Mouse (Mus musculus) left cerebral cortex, postnatal 10 days (tissue): ENCODE results near the gene Brf1. TPM values are rescaled to one million over a fixed set of nuclear protein-coding genes. Genes with fewer than 3 reads are reported as not detected.
A peak's percentile ranks its signal among the peaks of the same experiment; 100 is the strongest.

Source experiments
- DNase-seq, 2 experiments: peaks; one replicate each; pipeline ENCODE4 v3.0.0; 2021 to 2022; ENCODE audit warnings: low spot score in 2 of 2, mixed read lengths in 1 of 2; ENCODE audit errors: extremely low spot score in 1 of 2
- intact Hi-C: fragments of 180-260 bp; cut with DNase I; formaldehyde crosslinking; loops from one replicate; pipeline ENCODE4 v1.15.1; 2025
- total RNA-seq, 2 experiments: library from RNA; stranded (reverse); gene quantifications; 2 replicates each; pipeline ENCODE4 v1.2.3; 2021

Gene Brf1
- total RNA-seq, 2 experiments from 2014 or later, result 53.8 to 54.2 TPM

DNA sequence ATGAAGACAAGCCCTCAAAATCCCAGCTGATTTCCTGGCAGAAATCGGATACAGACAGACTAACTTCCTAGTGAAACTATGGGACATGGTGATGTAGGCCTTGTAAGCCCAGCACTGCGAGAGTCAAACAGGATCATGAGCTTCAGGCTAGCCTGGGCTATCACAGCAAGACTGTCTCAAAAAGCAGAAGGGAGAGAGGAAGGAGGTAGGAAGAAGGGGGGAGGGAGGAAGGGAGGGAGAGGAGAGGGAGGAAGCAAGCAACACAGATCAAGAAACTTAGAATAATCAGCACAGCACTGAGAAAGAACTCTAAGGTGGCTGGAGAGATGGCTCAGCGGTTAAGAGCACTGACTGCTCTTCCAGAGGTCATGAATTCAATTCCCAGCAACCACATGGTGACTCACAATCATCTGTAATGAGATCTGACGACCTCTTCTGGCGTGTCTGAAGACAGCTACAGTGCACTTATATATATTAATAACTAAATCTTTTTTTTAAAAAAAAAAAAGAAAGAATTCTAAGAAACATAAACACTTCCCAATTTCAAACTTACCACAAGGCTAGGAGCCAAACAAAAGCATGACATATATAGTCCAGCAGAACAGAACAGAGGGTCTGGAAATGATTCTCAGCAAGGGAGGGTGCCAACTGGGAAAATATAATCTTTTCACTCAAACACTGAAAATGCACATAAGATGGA is 9.6 kb downstream of the Brf1 start:
- intact Hi-C loops, result no loop called here

DNA sequence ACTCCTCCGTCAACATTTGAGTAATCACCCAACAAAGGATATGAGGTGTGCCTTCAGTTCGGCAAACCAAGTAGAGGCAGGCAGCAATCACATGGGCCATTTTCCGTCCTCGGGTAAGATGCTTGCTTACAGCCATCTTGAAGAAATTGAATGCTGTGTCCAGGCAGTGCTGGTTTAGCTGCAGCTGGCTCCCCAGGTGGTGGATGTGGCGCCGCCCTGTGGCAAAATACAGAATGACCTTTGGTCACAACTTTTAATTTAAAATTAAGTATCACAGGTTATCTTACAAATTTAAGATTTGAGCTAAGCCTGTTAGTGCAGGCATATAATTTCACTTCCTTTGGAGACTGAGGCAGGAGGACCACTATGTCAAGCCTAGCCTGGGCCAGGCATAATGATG is 12.6 kb downstream of the Brf1 start:
- intact Hi-C loops, result no loop called here
- DNase-seq, result peak in 1 of 2 experiments; percentile 45

More for the DNA sequence above, 9.6 kb downstream of the Brf1 start:
- DNase-seq, result no peak

DNA sequence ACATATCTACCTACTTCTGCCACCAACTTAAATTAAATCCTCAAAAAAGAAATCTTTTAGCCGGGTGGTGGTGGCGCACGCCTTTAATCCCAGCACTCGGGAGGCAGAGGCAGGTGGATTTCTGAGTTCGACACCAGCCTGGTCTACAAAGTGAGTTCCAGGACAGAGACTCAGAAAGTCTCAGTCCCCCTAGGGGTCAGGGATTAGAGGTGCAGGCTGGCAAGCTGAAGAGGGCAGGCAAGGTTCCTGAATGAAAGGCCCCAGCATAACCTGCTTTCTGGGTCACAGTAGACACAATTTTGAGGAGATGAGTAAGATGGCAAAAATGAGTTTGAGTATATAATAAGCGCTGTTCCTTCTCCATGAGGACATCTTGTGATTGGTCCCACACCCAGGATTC is 15.2 kb downstream of the Brf1 start:
- intact Hi-C loops, result no loop called here

DNA sequence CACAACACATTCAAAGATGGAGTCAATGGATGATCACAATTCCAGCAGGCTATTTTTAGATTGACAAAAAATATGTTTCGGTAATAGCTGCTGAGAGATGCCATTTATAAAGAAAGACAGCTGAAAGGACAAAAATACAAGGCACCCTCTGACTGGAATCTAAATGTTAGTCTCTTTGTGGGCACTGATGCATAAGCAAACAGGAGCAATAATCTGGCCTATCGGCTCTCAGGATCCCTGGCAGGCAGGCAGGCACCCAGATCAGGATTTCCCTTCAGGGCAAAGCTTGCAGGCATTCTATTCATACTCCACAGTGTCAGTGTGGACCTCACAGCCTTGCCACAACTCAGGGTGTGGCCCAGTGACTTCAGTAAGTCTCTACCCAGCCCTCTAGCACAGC is 18.5 kb downstream of the Brf1 start:
- DNase-seq, result no peak
- intact Hi-C loops, result no loop called here

More for the DNA sequence above, 15.2 kb downstream of the Brf1 start:
- DNase-seq, result no peak

DNA sequence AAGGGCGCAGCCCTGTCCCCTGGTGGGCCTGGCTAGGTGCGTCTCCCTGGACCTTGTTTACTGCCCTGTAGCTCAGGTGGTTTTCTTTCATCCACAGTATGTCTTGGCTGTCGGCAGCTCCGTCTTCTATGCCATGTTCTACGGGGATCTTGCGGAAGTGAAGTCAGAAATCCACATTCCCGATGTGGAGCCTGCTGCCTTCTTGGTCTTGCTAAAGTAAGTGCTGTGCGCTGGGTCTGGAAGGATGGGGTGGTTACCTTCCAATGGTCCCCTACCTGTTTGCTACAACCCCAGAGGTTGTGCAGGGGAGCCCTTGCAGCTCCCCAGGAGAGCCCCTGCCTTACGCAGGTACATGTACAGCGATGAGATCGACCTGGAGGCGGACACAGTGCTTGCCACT is 23.3 kb downstream of the Brf1 start:
- intact Hi-C loops, result no loop called here
- no peak for DNase-seq

DNA sequence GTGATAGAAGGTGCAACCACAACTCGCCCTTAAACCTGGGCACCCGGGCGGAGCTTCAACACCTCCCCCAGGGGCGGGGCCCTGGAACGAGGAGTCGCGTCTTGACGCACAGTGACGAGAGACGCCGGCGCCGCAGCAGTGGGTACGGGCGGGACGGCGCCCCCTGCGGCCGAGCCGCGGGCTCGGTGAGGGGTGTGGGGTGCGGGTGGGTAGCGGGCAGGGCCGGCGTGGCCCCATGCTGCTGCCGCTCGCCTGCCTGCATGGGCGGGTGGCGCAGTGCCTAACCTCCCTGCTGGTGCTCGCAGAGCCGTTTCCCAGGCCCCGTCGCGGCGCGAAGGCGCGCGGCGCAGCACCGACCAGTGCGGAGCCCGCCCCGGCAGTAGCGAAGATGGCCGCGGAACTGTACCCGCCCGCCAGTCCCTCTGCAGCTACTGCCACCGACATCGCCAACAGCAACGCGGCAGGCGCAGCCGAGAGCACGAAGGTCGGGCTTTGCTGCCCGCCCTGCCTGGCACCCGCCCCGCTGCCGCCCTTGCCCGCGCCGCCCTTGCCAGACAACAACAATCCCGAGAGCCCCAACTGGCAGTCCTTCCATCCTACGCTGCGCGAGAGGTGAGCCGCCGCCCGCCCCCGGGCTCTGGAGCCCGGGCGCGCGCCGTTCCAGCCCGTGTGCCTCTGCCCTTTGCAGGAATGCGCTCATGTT is 24.0 kb downstream of the Brf1 start, which contains the start of gene Btbd6:
TSS of gene Btbd6 (plus strand) at position 112 of the 703 bp plus-strand sequence.
- peak; percentile 88 to 95 for DNase-seq
- intact Hi-C loops, result no loop called here

DNA sequence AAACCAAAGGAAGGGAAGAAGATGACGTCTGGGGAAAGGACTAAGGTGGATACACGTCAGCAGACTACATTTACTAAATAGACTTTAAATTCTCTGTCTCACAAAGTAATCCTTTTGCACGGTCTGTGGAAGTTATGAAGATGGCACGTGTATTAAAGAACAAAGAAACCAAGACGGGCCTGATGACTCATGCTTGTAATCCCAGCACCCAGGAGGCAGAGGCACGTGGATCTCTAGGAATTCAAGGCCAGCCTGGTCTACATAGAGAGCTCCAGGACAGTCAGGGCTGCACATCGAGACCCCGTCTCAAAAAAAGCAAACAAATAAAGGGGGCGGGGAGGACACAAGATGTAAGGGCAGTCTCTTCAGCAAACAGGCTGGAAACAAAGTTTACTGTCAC is 25.8 kb downstream of the Brf1 start:
- intact Hi-C loops, result no loop called here

DNA sequence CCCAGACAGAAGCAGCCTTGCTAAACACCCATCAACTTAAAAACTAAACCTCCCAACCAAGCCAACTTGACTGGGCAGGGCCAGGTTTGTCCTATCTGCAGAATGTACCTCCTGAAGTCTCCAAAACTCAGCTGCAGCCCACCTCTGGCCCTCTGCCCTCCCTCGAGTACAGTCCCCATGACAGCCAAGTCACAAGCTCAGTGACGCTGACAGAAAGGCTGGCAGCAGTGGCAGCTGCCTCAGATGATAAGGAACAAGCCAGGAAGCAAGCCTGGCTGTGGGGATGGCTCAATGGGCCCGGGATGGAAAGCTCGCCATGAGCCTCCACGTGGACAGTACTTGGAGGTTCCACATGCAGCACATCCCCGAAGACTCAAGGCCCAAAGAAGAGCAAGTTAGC is 30.9 kb downstream of the Brf1 start:
- intact Hi-C loops, result no loop called here
- DNase-seq, result no peak

More for the DNA sequence above, 25.8 kb downstream of the Brf1 start:
- DNase-seq, result no peak

DNA sequence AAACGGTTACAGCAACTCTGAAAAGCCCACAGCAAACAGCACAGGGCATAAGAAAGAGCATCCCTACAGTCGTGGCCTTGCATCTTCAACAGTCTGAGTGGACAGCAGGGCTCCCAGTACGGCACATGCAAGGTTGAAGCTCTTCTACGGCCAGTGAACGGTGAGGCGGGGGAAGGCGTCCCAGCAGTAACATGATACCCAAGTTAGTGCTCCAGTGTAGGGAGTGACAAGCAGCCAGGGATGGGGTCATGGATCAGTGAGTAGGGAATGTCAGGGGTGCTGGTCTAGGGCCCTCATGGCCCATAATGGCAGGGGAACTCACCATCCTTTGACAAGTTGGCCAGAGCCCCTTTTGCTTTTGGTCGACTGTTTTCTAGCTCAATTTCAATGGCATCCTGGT is 31.6 kb downstream of the Brf1 start:
- DNase-seq, result no peak
- intact Hi-C loops, result no loop called here

DNA sequence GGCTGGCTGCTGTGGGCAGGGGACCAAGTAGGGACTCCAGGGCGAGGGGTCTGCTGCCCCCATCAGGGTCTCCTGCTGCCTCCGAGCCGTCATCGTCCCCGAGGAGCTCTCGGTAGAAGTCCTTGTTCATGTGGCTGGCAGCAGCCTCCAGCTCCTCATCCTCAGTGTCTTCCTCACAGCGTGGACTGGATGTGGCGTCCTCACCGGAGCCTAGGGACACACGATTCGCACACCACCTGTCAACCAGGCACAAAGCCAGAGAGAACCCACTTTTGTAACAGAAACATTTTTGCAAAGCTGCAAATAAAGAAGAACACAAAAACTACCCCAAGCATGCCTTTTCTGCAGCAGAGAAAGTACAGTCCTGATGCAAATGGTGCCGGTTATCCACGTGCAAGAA is 34.7 kb downstream of the Brf1 start:
- no peak for DNase-seq

DNA sequence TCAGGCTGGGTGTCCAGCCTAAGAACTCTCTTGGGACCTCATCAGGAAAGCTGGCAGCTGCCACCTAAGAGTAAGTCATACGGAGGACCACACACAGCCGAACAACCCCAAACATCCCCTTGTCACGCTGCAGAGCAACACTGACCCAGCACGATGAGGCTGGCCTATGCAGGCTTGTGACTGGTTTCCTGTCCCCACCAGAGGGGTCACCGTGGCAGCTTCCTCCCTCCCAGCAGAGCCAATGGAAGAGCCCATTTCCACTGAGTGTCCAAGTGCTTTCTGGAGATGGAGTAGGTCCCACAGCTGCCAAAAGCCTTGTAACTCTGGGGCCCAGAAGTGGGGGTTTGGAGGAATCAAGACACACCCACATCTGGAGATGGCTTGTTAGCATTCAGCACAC is 38.6 kb downstream of the Brf1 start:
- intact Hi-C loops, result no loop called here
- DNase-seq, result no peak

More for the DNA sequence above, 34.7 kb downstream of the Brf1 start:
- intact Hi-C loops, result no loop called here

DNA sequence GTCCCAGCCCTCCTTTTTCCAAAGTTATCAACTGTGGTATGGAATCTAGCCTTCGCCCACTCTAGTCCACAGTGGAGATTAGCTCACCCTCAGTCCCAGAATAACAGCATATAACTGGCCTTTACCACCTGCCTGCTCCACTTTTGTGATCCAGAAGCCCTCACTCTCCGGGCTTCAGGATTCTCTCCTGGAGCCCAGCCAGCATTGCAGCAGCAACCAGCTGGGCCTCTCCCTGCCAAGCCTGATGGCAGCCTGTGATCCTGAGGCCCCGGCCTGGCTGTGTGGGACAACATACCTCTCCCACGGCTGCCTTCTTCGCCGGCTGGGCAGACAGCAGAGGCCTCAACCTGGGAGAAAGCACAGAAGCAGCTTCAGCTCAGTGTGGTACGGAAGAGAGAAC is 39.1 kb downstream of the Brf1 start:
- DNase-seq, result peak in 1 of 2 experiments; percentile 72
- intact Hi-C loops, result no loop called here

DNA sequence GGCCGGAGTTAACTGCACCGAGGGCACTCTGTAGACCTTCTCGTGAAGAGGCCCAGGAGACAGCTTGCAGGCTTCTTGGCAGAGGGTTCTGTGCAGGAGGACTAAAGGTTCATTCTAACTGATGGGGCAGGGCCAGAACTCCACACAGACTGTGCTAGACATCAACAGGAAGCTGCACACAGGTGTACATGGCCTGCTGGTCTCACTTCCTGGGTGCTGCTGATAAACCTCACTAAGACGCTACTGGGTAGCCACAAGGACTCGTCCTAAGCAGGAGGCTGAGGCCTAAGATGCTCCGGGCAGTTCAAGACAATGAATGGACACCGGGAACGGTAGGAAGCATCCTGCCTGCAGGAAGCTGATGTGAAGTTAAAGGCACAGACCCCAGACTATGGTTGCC is 41.1 kb downstream of the Brf1 start:
- DNase-seq, result no peak
- intact Hi-C loops, result no loop called here

DNA sequence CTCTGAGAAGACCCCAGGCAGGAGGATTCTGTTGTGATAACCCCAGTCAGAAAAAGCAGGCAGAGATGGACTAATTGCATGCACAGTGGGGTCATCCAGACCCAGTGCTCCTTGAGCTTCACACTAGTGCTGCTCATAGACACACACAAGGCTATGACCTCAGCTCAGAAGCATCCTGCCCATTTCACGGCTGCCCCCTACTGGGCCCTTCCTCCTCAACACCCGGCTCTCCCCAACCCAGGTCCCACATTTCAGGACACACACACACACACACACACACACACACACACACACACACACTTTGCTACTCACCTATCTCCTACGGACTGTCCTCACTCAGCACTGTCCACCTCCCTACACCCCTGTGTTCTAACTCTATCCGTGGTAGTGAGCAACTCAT is 42.2 kb downstream of the Brf1 start:
- DNase-seq, result peak in 1 of 2 experiments; percentile 78
- intact Hi-C loops, result no loop called here

DNA sequence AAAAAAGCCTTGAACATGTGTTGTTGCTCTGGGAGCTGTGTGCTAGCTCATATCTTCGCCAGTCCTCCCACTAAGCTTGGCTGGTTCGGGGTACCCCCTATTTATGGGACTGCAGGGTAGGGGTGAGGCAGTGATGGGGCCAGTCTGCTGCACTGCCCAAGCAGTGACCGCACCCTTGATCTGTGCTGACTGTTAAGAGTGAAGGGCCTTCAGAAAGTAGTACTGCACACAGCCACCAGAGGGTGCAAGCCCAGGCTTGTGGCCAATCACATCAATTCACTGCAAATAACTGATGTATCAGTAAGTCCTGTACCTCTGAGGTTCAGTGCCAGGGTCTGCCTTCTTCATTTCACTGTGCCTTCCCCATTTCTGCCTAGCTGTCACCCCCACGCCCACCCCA is 44.7 kb downstream of the Brf1 start:
- intact Hi-C loops, result no loop called here
- peak; percentile 67 to 80 for DNase-seq

DNA sequence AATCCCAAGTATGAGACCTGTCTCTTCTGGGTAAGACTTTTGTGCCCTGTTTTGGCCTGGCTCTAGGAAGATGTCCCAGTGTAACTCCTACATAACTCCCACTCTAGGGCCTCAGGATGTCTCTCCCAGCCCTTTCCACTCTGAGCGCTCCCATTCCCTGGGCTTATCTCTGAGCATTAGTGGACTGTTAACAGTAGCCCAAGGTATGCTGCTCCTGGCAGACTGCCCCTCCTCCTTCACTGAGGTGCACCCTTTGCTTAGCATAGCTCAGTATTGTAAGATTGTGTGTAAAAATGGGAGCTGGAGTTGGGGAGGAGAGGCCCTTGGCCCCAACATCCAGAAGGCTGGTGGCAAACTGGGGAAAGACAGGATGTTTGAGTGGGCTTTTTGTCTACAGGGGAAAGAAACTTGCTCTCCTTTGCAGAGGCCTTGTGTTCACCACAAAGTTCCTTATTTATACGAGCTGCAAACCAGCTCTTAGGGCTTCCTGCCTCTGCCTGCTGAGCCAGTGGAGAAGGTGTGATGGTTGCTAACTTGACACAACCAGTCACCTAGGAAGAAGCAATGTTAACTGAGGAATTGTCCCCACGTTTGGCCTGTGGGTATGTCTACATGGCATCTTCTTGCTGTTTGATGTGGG is 47.5 kb downstream of the Brf1 start:
- intact Hi-C loops, result no loop called here
- no peak for DNase-seq

DNA sequence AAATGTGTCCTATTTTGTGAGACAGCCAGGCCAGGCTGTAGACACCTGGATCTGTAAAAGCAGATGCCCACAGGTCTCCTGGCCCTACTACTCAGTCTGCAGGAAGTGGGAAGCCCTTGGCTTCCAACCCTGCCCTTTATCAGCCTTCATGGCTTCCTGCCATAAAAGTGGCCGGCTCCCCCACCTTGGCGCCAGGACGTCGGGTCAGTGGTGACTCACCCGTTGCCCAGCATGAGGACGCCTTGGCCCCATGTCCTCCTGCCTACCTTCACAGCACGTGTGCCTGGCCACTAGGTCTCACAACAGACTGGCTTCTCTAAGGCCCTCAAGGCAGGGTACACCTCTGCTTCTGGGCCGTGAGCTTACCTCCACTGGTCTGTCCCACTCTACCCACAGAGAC is 48.1 kb downstream of the Brf1 start:
- intact Hi-C loops, result no loop called here
- peak in 1 of 2 experiments; percentile 70 for DNase-seq

DNA sequence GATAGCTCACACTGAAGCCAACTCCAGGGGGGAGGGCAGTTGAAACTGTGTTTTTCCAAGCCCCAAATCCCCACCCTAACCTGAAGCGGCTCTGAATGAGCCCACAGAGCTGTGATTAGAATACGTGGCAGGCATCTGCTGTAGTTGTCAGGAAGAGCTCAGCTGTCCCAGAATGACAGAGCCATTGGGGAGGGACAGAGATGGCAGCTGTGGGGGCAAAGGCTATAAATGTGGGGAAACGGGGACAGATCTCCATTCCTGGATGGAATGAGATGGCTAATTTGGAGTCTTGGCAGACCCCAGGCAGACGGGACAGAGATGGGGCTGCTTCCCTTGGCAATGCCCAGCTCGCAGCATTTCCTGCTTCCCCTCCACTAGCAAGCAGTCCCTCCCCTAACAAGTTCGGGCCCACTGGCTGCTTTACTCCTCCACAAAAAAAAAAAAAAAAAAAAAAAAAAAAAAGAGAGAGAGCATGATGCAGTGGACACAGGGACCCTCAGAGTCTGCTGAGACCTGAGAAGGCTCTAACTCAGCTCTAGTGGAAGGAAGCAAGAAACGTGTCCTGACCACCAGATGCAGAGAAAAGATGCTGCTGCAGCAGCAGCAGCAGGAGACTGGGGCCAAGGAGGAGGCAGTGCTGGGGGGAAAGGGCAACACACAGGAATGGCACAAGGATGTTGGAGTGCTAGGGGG is 49.2 kb downstream of the Brf1 start:
- intact Hi-C loops, result no loop called here
- no peak for DNase-seq

DNA sequence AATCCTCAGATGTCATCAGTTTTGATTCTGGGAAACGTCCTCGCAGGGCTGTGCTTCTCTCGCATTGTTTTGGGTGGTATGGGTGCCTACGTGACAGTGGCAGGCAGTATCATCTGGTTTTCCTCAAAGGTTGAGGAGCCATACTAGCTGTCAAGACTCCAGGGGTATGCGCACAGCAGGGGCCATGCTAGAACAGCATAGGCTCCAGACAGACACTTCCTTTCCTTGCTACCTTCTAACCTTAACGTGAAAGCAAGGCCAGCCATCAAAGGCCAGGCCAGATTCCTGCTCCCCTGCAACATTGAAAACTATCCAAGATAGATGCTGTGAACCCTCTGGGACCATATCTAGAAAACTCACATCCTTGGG is 49.8 kb downstream of the Brf1 start:
- intact Hi-C loops, result no loop called here
- no peak for DNase-seq
